Mouse (Mus musculus) ovary, postnatal 14 days (tissue): Measurements from ENCODE around the gene Prkab1.

Experiments
- DNase-seq: peaks from one replicate; pipeline ENCODE4 v3.0.0; 2022; ENCODE audit warnings: low spot score

Gene Prkab1

DNA sequence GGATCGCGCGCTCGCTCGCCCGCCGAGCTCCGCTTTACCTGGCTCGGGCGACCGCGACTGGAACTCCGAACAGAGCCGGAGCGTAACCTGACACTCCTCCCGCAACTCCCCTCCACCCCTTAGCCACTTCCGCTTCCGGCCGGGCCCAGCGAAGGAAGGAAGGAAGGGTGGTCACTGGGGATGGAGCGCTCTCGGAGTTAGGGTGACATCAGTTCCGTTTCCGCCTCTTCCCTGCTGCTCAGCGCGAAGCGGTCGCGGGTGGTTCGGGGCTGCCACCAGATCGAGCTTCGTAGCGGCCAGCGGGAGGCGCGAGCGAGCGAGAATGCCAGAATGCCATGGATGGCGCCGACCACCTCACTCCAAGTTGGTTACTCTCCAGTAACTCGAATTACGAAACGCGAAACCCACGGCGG, at the start of gene Prkab1:
Prkab1 (minus strand) TSS at position 182 of the 413 bp plus-strand sequence.
- peak; percentile 84 for DNase-seq

DNA sequence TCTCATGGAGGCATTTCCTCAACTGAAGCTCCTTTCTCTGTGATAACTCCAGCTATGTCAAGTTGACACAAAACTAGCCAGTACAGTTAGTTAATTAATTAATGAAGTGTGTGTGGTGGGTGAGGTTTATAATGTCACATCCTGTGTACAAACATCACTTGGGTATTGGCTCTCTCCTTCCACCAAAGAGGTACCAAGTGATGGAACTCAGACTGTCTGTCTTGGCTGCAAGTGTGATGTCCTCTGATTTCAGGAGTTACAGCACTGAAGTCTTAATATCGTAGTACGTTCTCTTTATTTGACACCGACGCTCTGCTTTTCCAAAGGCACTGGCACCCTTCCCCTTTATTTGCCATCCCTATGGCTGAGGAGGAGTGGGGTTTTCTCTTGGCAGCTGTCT, 45.3 kb upstream of the Prkab1 start:
- no peak for DNase-seq

DNA sequence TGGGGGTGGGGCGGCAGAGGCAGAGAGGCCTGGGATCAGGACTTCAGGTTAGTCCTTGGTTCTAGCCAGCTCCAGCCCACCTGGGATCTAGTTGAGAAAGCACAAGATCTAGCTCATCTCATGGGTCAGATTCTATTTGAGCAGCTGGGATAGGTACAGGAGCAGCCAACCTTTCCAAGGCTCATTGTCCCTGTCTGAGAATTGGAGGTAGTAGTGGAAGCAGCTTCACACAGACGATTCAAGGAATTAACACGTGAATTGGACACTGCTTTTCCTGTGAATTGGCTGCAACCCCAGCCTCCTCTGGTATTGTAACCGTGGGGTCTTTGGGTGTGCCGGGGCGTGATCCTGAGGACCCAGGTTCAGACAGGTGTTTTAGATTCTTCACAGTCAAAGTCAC, 28.5 kb upstream of the Prkab1 start:
- DNase-seq: no peak

DNA sequence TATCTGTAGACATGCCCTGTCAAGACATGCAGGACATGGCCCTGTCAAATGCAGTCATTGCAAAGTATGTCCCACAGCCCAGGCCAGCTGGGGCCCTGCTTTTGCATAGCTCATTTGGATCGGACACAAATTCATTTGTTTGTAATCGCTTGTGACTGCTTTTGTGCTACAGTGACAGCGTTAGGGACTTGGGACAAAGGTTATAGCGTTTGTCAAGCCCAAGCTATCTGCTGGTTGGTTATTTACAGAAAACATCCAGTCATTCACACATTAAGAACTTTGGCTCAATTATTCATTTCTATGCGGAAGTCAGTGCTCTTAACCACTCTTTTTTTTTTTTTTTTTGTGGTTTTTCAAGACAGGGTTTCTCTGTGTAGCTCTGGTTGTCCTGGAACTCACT, 27.9 kb upstream of the Prkab1 start:
- no peak for DNase-seq

DNA sequence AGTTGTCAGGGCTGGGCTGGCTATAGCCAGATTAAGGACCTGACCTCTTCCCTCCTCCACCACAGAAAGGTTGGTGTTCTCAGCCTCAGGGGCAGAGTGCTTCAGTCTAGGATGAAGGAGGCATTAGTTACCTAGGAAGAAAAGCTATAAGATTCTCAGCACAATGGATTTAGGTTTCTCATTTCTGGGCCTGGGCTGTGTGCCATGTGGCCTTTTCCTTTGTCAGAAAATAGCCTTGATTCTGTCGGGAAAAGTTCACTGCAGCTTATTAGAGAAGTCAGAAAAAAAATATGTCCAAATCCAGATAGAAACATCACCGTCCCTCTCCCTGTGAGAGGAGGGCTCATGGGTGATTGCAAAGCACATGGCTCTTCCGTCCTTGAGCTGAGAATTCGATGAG, 25.5 kb upstream of the Prkab1 start:
- no peak for DNase-seq

DNA sequence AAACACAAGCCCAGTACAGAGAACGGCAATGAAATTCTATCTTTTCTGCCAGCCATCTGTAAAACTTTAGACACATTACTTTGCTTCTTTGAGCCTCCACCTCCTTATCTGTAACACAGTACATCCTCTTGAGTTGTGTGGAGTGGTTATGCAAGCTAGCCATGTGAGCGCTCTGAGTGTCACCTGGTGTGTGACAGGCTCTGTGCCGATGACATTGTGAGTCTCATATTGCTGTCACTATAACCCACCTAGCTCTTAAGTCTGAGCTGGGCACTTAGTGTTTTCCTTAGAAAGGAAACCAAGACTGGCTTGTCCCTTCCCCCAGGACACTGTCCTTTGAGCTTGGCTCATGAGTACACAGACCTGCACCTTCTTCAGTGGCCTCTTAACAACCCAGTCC, 24.0 kb upstream of the Prkab1 start:
- no peak for DNase-seq

DNA sequence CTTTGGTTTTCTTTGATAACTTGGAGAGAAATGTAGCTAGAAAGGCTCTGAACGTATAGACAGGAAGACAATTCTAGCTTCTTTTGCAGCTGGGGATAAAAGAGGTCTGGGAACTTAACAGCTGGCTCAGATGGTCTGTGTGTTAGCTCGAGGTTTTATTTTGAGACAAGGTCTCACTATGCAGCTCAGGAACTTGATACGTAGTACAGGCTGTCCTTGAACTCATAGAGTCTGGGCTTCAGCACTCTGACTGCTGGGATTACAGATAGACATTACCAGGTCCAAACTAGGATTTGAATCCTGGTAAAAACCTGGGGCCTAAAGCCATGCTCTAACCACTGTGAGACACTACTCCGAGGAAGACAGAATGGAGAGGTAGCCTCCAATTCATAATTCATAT, 21.9 kb upstream of the Prkab1 start:
- no peak for DNase-seq

DNA sequence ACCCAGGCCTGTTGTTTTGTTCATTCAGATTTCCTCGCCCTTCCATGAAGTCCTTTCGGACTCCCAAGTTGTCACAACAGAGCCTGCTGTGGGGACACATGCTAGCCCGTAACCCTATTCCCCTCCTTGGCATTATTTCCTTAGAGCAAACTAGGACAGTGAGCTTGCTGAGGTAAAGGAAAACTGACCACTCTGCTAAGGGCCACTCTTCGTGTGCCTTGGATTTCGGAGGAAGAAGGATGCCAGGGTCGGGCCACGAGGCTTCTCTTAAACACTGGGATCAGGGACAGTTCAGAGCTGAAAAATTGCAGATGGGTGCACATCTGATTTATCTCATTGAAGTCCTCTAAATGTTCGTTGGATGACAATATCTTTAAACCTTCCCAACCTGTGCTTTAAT, 21.3 kb upstream of the Prkab1 start:
- no peak for DNase-seq

DNA sequence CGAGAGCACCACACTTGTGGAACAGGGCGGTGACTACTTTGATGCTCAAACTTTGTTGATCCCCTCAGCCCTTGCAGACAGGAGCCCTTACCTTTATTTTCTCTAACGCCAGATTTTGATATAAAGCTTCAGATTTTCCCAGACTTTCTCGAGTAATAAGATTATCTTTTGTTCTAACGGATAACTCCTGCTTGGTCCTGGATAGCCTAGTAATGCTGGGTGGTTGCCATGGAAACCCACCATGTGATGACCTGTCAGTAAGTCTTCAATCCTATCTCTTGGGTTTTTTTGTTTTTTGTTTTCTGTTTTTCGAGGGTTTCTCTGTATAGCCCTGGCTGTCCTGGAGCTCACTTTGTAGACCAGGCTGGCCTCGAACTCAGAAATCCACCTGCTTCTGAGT, 17.9 kb upstream of the Prkab1 start:
- DNase-seq: no peak

DNA sequence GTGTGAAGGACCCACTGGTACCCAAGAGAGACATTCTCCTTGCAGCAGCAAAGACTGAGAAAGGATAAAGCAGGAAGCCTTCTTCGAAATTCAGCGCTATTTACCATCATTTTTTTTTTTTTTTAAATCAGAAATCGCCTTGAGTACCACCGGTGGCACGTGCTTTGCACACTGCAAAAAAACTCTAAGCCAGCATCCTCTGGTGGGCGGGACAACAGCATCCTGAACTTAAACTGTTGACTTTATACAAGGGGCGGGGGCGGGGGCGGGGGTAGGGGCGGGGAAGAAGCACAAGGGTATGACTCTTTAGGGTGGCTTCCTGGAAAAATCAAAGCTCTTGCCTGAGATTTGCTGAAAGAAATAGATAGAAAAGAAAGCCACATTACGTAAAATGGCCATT, 15.4 kb upstream of the Prkab1 start:
- no peak for DNase-seq

DNA sequence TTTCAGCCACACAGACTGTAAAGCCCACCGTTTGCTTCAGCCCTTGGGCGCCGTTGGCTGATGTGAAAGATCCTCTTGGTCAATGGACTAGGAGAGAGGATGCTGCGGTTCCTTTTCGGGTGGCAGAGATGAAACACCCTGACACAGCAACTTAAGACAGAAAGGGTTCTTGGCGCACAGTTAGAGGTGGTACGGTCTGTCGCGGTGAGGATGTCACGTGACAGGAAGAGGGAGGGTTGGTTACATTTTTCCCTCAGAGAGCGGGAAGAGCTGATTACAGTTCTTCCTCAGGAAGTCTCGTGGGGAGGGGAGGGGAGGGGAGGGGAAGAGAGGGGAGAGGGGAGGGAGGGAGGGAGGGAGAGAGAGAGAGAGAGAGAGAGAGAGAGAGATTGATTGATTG, 13.4 kb upstream of the Prkab1 start:
- no peak for DNase-seq

DNA sequence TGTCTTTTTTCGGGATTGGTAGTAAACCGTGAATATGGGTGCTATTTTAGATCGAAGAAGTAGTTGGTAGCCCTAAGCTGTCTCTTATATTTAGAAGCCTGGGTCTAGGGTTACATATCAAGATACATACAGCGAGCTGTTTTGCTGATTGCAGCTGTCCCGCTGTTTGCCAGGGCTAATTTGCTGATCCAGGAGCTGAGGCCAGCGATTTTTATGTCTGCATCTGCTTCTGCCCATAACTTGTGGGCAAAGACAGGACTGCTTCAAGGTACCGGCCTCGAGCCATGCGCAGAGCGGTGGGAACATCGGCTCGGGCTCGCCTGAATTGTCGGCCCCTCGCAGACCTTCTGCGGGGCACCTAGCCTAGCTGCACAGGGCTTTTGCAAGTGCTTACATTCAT, 12.2 kb upstream of the Prkab1 start:
- no peak for DNase-seq

DNA sequence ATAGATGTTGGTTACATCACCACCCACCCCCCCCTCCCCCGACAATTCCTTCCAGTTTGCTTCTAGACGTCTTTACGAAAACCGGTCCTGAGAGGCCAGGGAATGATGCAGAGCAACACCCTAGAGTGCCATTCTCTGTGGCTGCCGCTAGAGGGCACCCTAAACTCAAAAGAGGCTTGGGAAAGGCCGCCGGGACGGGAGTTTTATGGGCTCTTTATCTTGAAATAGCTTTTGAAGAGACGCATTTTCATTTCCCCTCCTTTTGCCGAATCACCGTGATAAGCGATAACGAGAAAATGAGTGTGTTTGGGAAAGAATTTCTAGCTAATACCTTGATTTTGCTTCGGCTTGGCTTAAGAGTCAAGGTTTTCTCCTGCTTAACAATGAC, 6.9 kb upstream of the Prkab1 start:
- peak; percentile 62 for DNase-seq

DNA sequence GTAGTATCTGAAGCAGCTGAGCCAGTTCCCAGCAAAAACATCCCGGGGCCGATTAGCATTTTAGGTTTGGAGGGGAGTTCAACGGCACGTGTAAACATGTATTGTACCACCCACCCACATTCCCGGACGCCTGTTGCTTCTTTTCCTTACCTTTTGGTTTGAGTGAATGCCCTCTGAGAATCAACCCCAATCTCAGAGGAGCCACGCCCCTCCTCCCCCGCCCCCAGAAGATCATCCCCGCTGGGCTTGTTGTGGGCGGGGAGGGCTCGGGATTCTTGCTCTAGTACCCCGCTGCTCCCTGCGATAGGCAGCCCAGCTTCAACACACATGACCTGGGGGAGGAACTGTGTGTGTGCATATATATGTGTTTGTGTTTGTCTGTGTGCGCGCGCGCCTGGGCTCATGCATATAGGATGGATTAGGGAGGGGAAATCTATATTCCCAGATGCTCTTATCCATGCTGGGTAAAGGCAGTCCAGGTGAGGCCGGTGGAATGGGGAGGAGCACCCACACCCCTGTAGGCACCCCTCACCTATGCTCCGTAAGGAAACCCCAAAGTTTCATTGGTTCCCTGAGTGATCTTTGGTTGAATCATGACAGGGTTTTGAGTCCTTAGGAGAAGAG, 6.4 kb upstream of the Prkab1 start:
- DNase-seq: no peak

DNA sequence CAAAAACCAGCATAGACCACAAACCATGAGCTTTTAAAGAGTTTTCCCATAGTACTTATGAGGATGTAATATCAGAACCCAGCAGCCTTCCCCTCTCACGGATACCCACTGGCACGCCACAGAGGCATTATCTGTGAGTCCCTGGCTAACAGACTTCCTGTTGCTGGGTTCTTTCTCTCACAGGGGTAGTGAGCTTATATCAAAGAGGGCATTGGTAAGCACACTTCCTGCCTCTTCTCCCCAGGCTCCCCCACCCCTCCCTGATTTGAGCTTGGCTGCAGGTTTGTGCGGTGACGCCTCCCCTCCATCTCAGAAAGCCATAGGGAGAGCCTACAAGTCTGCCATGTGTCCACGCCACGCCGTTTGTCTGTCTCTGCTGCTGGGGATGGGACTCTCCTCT, 4.8 kb upstream of the Prkab1 start:
- DNase-seq: no peak

DNA sequence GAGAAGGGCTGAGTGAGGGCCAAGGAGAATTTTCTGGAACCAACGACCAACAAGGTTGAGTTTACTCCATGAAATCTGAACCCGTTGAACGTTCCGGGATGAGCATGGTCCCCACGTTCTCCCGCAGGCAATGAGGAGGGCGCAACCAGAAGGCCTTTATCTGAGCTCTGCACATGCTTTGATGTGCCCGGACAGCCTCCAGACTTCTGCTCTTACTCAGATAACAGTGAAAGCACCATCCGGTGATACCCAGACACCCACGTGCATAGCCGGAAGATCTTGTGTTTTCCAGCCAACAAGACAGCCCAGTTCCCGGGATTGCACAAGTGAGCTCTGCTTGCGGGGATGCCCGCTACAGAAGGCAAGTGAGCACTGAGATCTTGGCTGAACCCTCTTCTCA, 2.3 kb upstream of the Prkab1 start:
- no peak for DNase-seq

DNA sequence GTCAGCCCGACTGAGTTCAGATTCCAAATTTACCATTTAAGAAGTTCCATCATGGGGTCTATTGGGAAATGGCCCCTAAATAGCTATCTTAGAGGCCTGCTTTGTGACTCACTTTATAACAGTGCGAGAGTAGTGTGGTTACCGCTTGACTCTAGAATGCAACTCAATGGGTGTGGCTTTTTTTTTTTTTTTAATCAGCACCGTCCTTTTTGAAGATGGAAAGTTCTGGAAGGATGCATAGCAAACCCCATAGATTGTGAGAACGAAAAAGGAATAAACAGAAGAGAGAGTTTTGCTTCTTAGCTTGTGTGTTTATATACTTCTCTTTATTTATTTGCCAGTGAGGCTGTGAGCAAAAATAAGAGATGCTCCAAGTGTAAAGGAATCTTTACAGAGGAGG, 1.8 kb upstream of the Prkab1 start:
- DNase-seq: no peak

DNA sequence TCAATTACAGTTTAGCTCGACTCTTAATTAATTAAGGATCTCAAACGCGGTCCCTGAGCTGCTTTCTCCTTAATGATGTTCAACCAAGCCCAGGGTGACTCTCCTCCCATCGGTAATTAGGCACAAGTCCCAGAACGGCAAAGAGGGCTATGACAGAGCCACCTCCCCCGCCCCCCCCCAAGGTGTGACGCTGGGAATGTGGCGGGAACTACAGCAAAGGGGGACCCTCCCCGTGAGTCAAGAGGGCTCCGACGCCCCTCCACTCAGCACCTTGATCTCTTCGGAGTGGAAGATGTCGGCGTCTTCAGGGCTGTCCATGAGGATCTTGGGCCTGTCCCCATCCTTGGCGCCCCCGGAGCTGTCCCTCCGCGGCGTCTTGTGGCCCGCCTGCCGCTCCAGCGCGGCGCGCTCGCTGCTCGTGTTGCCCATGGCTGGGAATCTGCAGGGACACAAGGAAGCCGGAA, 455 bp downstream of the Prkab1 start:
- DNase-seq: no peak

DNA sequence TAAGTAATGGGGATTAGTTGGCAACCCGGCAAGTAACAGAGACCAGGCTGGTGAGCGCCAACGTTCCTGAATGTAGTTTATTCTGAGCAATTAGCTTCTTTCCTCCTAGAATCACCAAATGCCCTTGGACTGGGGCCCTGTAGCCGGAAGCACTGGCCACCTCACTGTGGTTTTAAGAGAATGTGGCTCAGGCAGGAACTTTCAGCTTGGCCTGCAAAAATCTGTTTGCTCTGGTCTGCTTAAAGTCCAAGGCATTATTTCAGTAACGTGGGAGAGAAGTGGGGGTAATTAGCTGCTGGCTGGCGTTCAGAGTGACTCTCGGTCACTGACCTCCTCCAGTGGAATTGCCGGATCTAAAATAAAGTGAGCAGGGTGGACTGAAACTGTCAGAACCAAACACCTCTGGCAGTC, 1.1 kb downstream of the Prkab1 start:
- DNase-seq: no peak

DNA sequence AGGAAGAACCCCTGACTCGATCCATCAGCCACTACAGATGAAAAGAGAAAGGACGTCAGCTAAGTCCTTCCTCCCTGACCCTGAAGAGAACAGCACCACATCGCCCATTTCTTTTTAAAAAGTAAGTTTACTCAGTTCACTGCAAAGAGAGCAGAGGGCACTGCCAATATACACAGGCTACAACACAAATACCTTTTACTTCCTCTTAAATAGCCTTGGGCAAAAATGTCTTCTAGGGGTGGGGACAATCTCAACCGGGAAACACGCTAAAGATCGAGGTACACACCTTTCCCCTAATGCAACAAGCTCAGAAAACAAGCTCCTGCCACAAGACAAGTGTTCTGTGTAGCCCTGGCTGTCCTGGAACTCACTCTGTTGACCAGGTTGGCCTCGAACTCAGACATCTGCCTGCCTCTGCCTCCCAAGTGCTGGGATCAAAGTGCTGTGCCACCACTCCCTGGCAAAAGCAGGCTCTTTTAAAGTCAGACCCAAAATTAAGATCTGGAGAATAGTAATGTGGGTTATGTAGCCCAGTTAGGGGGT, 1.6 kb downstream of the Prkab1 start:
- no peak for DNase-seq

DNA sequence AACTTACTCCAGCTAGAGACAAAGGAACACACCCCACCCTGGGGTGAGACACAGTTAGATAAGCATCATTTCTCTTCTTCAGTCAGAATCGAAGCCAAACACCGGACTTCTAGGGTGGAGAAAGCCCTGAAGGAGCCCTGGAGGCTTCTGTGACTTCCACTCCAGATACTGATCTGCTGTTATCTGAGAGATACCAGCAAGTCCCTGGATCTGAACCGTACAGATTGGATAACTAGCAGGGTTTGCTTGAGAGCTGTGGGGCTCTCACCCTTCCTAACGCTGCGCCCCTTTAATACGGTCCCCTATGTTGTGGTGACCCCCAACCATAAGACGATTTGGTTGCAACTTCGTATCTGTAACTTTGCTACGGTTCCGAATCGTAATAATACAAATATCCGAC, 2.2 kb downstream of the Prkab1 start:
- no peak for DNase-seq

DNA sequence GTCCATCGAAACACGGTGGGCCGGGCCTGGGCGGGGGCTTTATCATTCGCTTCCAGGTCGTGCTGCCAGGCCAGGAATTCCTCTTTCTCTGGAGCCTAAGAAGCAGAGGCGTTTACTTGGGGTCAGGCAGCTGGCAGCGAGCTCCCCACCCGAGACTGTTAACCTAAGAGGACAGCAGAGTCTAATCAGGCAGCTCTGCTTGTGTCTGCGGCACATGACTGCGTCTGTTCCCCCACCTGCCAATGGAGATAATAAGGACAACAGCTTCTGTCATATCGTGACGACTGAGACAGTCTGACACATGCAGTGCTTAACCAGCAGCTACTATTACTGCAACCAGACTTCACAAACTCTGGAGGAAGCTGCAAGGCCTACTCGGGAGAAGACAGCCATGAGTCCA, 2.8 kb downstream of the Prkab1 start:
- no peak for DNase-seq

DNA sequence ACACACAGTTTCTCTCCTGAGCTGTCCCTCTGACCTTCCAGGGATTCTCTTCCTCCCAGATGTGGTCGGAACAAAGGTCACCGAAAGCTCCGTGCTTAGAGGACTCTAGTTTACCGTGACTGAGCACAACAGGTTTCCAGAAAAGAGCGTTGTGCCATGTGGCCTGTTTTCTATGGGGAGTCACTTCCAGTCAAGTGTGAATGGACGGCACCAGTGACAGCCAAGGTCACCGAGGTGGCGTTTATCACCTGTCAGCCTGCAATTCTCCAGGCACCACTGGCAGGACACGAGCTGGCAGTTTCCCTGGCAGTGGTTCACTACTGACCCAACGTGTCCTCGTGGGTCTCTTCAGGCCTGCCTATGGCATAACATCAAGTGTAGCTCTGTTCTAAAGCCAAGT, 4.9 kb downstream of the Prkab1 start:
- DNase-seq: no peak

DNA sequence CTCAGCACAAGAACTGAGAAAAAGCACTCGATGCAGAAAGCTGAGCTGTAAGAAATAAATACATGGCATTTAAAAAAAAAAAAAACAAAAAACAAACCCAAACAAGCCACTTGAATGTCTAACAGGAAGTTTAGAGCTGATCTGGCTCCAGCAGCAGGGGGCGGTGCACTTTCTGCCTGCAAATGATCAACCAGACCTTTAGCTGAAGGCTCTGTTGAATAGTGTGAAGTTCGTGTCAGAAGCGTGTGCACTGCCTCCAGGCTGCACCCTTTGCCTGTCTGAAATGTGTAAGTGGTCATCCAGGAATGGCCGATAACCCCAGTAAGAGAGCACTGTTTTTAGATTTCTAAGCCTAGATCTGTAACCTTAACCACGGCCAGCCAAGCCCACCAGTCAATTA, 5.5 kb downstream of the Prkab1 start:
- DNase-seq: no peak

DNA sequence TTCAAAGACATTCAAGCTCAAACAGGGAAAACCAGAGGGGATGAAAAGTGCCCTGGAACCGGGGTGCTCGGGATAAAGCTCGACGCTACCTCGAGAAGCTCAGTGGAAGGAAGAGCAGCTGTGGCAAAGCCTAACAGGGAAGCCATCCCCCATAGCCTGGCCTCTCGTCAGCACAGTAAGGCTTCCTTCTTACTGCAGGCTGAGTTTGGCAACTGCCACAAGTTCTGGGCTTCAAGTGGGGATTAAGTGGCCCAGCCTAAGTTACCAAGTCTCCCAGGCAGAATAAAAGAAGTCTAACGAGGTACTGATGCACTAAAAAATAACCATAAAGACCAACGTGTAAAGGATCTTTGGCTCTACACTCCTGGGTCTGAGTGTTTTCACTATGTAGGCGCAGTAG, 6.1 kb downstream of the Prkab1 start:
- DNase-seq: no peak
